Mouse (Mus musculus) midbrain, postnatal 0 days (tissue): ENCODE measurements at regions not wholly inside any gene's neighbourhood (a gene's known extent, or its start where the extent isn't known, plus 50 kb on each side); places are given as distances from the start of the nearest gene placed in this dataset.

Experiments
- ATAC-seq: fragments of 200-750 bp; cut with Nextera tagmentation; 2 replicates; pipeline ENCODE4 v1.8.0; 2017; ENCODE audit warnings: moderate number of reproducible peaks, mild to moderate bottlenecking, moderate TSS enrichment, moderate library complexity; ENCODE audit not compliant: low FRiP score
- DNase-seq: peaks from one replicate; pipeline ENCODE4 v3.0.0-alpha.2; 2015; ENCODE audit warnings: low spot score
- H3K27ac ChIP-seq: fragments of 300-500 bp; sonication (generic); 2 replicates; pipeline ENCODE4 v1.5.1; 2014; ENCODE audit warnings: low read depth, mild to moderate bottlenecking, low read length, mixed read lengths
- H3K27me3 ChIP-seq: fragments of 300-500 bp; sonication (generic); 2 replicates; pipeline ENCODE4 v1.6.1; 2014; ENCODE audit warnings: low read length, control low read depth, mixed read lengths; ENCODE audit not compliant: insufficient read depth
- H3K36me3 ChIP-seq: fragments of 300-500 bp; sonication (generic); 2 replicates; pipeline ENCODE4 v1.6.1; 2014; ENCODE audit warnings: low read length, control low read depth, mixed read lengths; ENCODE audit not compliant: insufficient read depth
- H3K4me1 ChIP-seq: fragments of 300-500 bp; sonication (generic); 2 replicates; pipeline ENCODE4 v1.6.1; 2014; ENCODE audit warnings: mild to moderate bottlenecking, control low read depth, antibody characterized with exemption, low read length, mixed read lengths; ENCODE audit not compliant: insufficient read depth
- H3K4me2 ChIP-seq: fragments of 300-500 bp; sonication (generic); 2 replicates; pipeline ENCODE4 v1.6.1; 2014; ENCODE audit warnings: low read depth, mild to moderate bottlenecking, low read length, mixed read lengths; ENCODE audit not compliant: poor library complexity, severe bottlenecking
- H3K4me3 ChIP-seq: fragments of 300-500 bp; sonication (generic); 2 replicates; pipeline ENCODE4 v1.5.1; 2014; ENCODE audit warnings: low read depth, mild to moderate bottlenecking, low read length, moderate library complexity
- H3K9ac ChIP-seq: fragments of 300-500 bp; sonication (generic); replicated peaks from 2 replicates; pipeline ENCODE4 v1.6.1; 2014; ENCODE audit warnings: mild to moderate bottlenecking, low read length, moderate library complexity, mixed read lengths; ENCODE audit not compliant: poor library complexity, severe bottlenecking
- H3K9me3 ChIP-seq: fragments of 300-500 bp; sonication (generic); 2 replicates; pipeline ENCODE4 v1.6.1; 2016; ENCODE audit warnings: low read length, control low read depth
- CTCF ChIP-seq: IDR thresholded peaks from 2 replicates; pipeline ENCODE4 v1.5.1; 2016; ENCODE audit warnings: antibody characterized with exemption, mild to moderate bottlenecking
- WGBS: fragments of 180-500 bp; shearing (Covaris S2); extraction: QIAGEN DNeasy Blood & Tissue Kit; methylation state at CpG from one replicate; pipeline ENCODE4 v1.1.7; 2014; 5-methylcytosine and 5-hydroxymethylcytosine counted together

DNA sequence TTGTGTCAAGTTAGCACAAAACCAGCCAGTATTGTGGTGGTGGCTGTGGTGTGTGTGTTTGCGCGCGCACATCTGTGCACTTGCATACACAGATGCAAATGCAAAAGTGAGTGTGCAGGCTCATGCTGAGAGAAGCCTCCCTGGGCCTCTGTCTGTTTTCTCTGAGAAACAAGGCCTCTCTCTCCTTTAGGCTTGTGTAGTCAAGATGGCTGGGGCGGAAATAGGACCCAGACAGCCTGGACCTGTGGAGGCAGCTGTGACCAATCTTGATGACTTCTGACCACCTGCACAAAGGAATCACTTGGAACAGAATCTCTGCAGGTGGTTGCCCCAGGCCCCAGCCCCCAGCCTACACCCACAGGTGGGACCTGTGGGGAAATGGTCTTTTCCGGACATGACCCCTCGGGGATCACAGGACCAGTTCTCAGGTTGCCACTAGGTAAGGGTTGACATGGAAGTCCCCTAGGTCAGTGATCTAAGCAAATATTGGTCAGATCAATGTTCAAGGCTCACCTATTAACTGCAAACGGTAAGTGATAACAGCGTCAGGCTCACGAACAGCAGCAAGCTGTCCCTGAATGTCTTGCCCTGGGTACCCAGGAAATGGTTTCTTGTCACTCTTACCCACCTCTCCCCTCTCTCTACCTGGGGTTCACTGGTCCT, 93.8 kb upstream of the Mgme1 start:
- 95% methylated on average over 9 of the region's 9 CpGs for WGBS

DNA sequence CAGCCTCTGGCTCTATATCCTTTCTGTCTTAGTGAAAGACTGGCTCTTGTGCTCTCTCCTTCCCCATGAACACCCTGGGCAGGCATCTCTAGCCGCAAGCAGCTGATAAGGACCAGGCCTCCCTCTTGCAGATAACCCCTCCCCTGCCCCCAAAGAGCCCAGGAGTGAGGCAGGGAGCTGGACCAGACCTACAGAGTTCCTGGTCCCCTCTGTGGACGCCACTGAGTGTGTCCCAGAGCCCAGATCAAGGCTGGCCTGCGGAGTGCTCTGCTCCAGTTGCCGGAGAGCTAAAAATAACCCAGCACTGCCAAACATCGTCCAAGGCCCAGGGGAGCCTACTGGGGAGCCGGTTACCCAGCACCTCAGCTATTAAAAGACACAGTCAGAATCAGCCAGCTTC, 93.2 kb upstream of the Mgme1 start:
- Histone ChIP-seq H3K27ac (no peak overlapping the region), H3K4me1 (no peaks in the 10 kb centered on the region), H3K36me3 (no peaks in the 10 kb centered on the region), H3K9me3 (no peaks in the 10 kb centered on the region), H3K9ac (no peak overlapping the region), H3K4me3 (no peak overlapping the region), H3K27me3 (no peaks in the 10 kb centered on the region), H3K4me2 (no peak overlapping the region)
- TF ChIP-seq CTCF: no peak
- DNase-seq (no peak), ATAC-seq (no peak)
- 46% methylated on average over 6 of the region's 6 CpGs for WGBS

More for the DNA sequence above, 93.8 kb upstream of the Mgme1 start:
- TF ChIP-seq CTCF: no peak
- ATAC-seq: no peak
- Histone ChIP-seq H3K4me3 (no peak overlapping the region), H3K4me1 (no peaks in the 10 kb centered on the region), H3K9ac (no peak overlapping the region), H3K36me3 (no peaks in the 10 kb centered on the region), H3K27me3 (no peaks in the 10 kb centered on the region), H3K4me2 (no peak overlapping the region), H3K27ac (no peak overlapping the region), H3K9me3 (no peaks in the 10 kb centered on the region)
- DNase-seq: no peak

DNA sequence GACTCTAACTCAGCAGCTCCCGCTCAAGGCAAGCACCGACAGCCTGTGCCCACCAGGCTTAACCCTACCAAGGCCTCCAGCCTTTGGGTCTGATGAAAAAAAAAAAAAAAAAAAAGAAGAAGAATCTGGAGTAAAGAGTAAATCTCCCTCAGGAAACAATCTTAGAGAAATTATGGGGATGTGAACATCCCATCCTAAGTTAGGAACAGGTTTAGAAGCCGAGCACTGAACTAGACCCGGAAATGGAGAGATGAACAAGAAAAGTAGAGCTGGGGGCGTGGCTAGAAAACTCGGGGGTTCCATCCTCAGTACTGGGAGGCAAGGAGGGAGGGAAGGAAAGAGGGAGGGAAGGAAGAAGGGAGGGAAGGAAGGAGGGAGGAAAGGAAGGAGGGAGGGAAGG, 92.5 kb upstream of the Mgme1 start:
- Histone ChIP-seq H3K9ac (no peak overlapping the region), H3K4me3 (no peak overlapping the region), H3K36me3 (no peaks in the 10 kb centered on the region), H3K9me3 (no peaks in the 10 kb centered on the region), H3K27me3 (no peaks in the 10 kb centered on the region), H3K4me1 (no peaks in the 10 kb centered on the region), H3K4me2 (no peak overlapping the region), H3K27ac (no peak overlapping the region)
- no peak for TF ChIP-seq CTCF
- DNase-seq (no peak), ATAC-seq (no peak)
- WGBS: 81% methylated on average over 6 of the region's 6 CpGs

DNA sequence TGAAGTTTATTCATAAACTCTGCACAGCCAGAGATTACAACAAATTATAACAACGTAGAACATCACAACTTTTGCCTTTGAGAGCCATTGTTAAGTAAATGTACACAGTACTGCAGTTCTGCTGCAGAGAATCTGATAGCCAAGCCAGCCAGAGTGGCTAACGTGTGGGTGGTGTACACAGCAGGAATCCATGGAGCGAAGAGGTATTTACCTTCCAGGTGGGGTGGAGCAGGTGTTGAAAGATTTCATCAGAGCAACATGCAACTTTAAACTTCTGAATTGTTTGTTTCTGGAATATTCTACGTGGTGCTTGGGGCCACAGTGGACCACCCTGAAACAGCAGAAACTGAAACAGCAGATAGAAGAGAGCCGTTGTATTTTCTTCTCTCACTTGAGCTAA, 88.4 kb upstream of the Mgme1 start:
- H3K4me1 ChIP-seq: no peaks in the 10 kb centered on the region
- DNase-seq (no peak), ATAC-seq (no peak)
- no peak overlapping the region for H3K9ac ChIP-seq
- no peaks in the 10 kb centered on the region for H3K27me3 ChIP-seq
- WGBS: 78% methylated on average over 5 of the region's 5 CpGs
- no peaks in the 10 kb centered on the region for H3K9me3 ChIP-seq
- no peak overlapping the region for H3K4me2 ChIP-seq
- H3K27ac ChIP-seq: no peak overlapping the region
- no peak overlapping the region for H3K4me3 ChIP-seq
- TF ChIP-seq CTCF: no peak
- H3K36me3 ChIP-seq: no peaks in the 10 kb centered on the region

DNA sequence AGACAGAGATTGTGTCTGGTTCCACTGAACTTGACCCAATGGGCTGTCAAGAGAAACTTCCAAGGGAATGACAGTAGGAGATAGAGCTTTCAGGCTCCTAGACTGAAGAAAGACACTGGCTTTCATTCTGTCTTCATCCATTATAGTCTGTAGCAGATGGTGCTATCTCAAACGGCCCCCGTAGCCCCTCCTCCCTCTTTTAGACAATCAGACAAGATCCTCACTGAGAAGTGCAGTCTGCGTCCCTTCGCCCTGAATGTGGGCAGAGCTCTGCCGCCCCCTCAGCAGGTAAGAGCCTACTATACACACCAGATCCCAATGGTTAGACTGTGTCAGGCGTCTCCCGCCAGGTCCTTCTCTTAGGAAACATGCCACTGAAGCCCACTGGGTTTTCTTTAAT, 87.9 kb upstream of the Mgme1 start:
- Histone ChIP-seq H3K9ac (no peak overlapping the region), H3K4me3 (no peak overlapping the region), H3K9me3 (no peaks in the 10 kb centered on the region), H3K4me1 (no peaks in the 10 kb centered on the region), H3K36me3 (no peaks in the 10 kb centered on the region), H3K27me3 (no peaks in the 10 kb centered on the region), H3K27ac (no peak overlapping the region), H3K4me2 (no peak overlapping the region)
- DNase-seq: no peak
- no peak for ATAC-seq
- no peak for TF ChIP-seq CTCF
- 74% methylated on average over 7 of the region's 7 CpGs for WGBS

DNA sequence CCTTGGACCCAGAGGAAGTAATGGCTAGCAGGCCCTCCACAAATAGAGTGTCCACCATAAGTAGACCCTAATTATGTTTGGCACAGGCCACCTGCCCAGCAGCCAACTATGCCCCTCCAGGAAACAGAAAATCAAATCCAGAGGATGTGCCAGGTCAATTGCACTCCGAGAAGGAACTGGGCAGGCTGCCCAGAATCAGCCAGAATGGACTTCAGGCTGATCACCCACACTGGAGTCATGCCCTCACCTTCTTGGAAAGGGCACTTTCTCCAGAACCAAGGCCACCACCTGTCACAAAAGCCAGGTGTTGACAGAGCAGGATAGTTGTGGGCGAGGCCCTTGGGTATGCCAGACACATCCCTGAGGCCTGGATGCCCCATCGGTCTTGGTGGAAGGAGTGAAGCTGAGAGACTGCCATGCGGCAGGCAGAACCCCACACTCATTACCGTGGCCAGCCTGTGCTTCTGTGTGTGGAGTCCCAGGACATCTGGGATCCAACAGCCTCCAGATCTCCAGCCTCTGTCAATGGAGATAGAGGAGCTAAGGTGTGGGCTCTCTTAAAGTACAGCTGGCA, 87.0 kb upstream of the Mgme1 start:
- no peak overlapping the region for H3K4me2 ChIP-seq
- no peaks in the 10 kb centered on the region for H3K9me3 ChIP-seq
- TF ChIP-seq CTCF: no peak
- WGBS: 81% methylated on average over 5 of the region's 5 CpGs
- H3K4me3 ChIP-seq: no peak overlapping the region
- H3K36me3 ChIP-seq: no peaks in the 10 kb centered on the region
- no peaks in the 10 kb centered on the region for H3K27me3 ChIP-seq
- no peak overlapping the region for H3K27ac ChIP-seq
- no peak overlapping the region for H3K9ac ChIP-seq
- ATAC-seq (0 out of 2 replicates have a peak, but pooled peaks have one; percentile 27), DNase-seq (peak; percentile 67)
- no peaks in the 10 kb centered on the region for H3K4me1 ChIP-seq
